Mouse (Mus musculus): ENCODE data around the gene Usp24. TPM values are rescaled to one million over a fixed set of nuclear protein-coding genes. Genes with fewer than 3 reads are reported as not detected.
A peak's percentile ranks its signal among the peaks of the same experiment; 100 is the strongest.

Usp24 gene
- total RNA-seq, 2 experiments from 2014 or later: 62.5 to 69.2 TPM

- Histone ChIP-seq H3K27ac (no peak overlapping the region), H3K4me3 (no peak overlapping the region)
- intact Hi-C loops (cut with DNase I): loop anchor here (5.0 kb wide), 1 partner anchor 37 kb away; no protein-coding TSS in a partner anchor
- TF ChIP-seq CTCF (IDR thresholded peaks at IDR 0.05): no peak
- no peak for DNase-seq
Observed at GRCm38 (mm10) chr4:106409621-106410020, 93.6 kb downstream of the Usp24 start.

- H3K4me3 ChIP-seq: no peak overlapping the region
- no peak for TF ChIP-seq CTCF (IDR thresholded peaks at IDR 0.05)
- no peak for DNase-seq
- H3K27ac ChIP-seq: no peak overlapping the region
- intact Hi-C loops (cut with DNase I): no loop called here
Observed at GRCm38 (mm10) chr4:106419256-106419655, 103.2 kb downstream of the Usp24 start.

GRCm38 (mm10) chr4:106419791-106420190 lies 103.8 kb downstream of the Usp24 start:
- intact Hi-C loops (cut with DNase I): no loop called here

GRCm38 (mm10) chr4:106422597-106422996 lies 106.6 kb downstream of the Usp24 start:
- TF ChIP-seq CTCF (IDR thresholded peaks at IDR 0.05): no peak
- intact Hi-C loops (cut with DNase I): no loop called here
- Histone ChIP-seq H3K27ac (no peak overlapping the region), H3K4me3 (no peak overlapping the region)
- DNase-seq: no peak

More at GRCm38 (mm10) chr4:106419791-106420190, 103.8 kb downstream of the Usp24 start:
- no peak overlapping the region for H3K27ac ChIP-seq
- H3K4me3 ChIP-seq: no peak overlapping the region
- no peak for DNase-seq
- TF ChIP-seq CTCF (IDR thresholded peaks at IDR 0.05): no peak

- H3K27ac ChIP-seq: no peak overlapping the region
- intact Hi-C loops (cut with DNase I): no loop called here
Observed at GRCm38 (mm10) chr4:106424560-106424959, 108.5 kb downstream of the Usp24 start.

GRCm38 (mm10) chr4:106426286-106426685 lies 110.3 kb downstream of the Usp24 start:
- no peak for DNase-seq
- Histone ChIP-seq H3K27ac (no peak overlapping the region), H3K4me3 (no peak overlapping the region)
- TF ChIP-seq CTCF (IDR thresholded peaks at IDR 0.05): no peak
- intact Hi-C loops (cut with DNase I): loop anchor here (5.0 kb wide), 1 partner anchor 74 kb away; no protein-coding TSS in a partner anchor

More at GRCm38 (mm10) chr4:106424560-106424959, 108.5 kb downstream of the Usp24 start:
- DNase-seq: no peak
- no peak for TF ChIP-seq CTCF (IDR thresholded peaks at IDR 0.05)
- H3K4me3 ChIP-seq: no peak overlapping the region

- no peak for DNase-seq
- intact Hi-C loops (cut with DNase I): loop anchor here (5.0 kb wide), 1 partner anchor 76 kb away; no protein-coding TSS in a partner anchor
- no peak for TF ChIP-seq CTCF (IDR thresholded peaks at IDR 0.05)
- H3K4me3 ChIP-seq: no peak overlapping the region
- H3K27ac ChIP-seq: no peak overlapping the region
Observed at GRCm38 (mm10) chr4:106428616-106429015, 112.6 kb downstream of the Usp24 start.

GRCm38 (mm10) chr4:106429106-106429505 lies 113.1 kb downstream of the Usp24 start:
- Histone ChIP-seq H3K27ac (no peak overlapping the region), H3K4me3 (no peak overlapping the region)
- DNase-seq: no peak
- no peak for TF ChIP-seq CTCF (IDR thresholded peaks at IDR 0.05)
- intact Hi-C loops (cut with DNase I): loop anchor here (5.0 kb wide), 1 partner anchor 77 kb away; no protein-coding TSS in a partner anchor

- no peak overlapping the region for H3K27ac ChIP-seq
- intact Hi-C loops (cut with DNase I): loop anchor here (5.0 kb wide), 1 partner anchor 43 kb away; no protein-coding TSS in a partner anchor
- DNase-seq: no peak
- no peak overlapping the region for H3K4me3 ChIP-seq
- no peak for TF ChIP-seq CTCF (IDR thresholded peaks at IDR 0.05)
Observed at GRCm38 (mm10) chr4:106430431-106430830, 114.4 kb downstream of the Usp24 start.

- intact Hi-C loops (cut with DNase I): no loop called here
- TF ChIP-seq CTCF (IDR thresholded peaks at IDR 0.05): no peak
- no peak overlapping the region for H3K4me3 ChIP-seq
- DNase-seq: no peak
- no peak overlapping the region for H3K27ac ChIP-seq
Observed at GRCm38 (mm10) chr4:106435426-106435825, 119.4 kb downstream of the Usp24 start.

- H3K4me3 ChIP-seq: no peak overlapping the region
- H3K27ac ChIP-seq: no peak overlapping the region
- peak; percentile 86 for TF ChIP-seq CTCF (IDR thresholded peaks at IDR 0.05)
- DNase-seq: no peak
- intact Hi-C loops (cut with DNase I): no loop called here
Observed at GRCm38 (mm10) chr4:106436475-106436874, 120.5 kb downstream of the Usp24 start.

GRCm38 (mm10) chr4:106437207-106437606 lies 121.2 kb downstream of the Usp24 start:
- TF ChIP-seq CTCF (IDR thresholded peaks at IDR 0.05): no peak
- intact Hi-C loops (cut with DNase I): no loop called here
- Histone ChIP-seq H3K27ac (no peak overlapping the region), H3K4me3 (no peak overlapping the region)
- no peak for DNase-seq

- TF ChIP-seq CTCF (IDR thresholded peaks at IDR 0.05): no peak
- intact Hi-C loops (cut with DNase I): no loop called here
- H3K4me3 ChIP-seq: no peak overlapping the region
- H3K27ac ChIP-seq: no peak overlapping the region
- DNase-seq: no peak
Observed at GRCm38 (mm10) chr4:106438763-106439162, 122.8 kb downstream of the Usp24 start.

GRCm38 (mm10) chr4:106443182-106443581 lies 127.2 kb downstream of the Usp24 start:
- no peak overlapping the region for H3K27ac ChIP-seq
- TF ChIP-seq CTCF (IDR thresholded peaks at IDR 0.05): no peak
- intact Hi-C loops (cut with DNase I): no loop called here
- H3K4me3 ChIP-seq: no peak overlapping the region
- no peak for DNase-seq

All from gastrocnemius, adult 2 months (tissue).